Mouse (Mus musculus) kidney, adult 18-20 months (tissue): ENCODE measurements around the gene Pdgfra.

Experiments
- DNase-seq: peaks from one replicate; pipeline ENCODE4 v3.0.0; 2021

Gene Pdgfra

DNA sequence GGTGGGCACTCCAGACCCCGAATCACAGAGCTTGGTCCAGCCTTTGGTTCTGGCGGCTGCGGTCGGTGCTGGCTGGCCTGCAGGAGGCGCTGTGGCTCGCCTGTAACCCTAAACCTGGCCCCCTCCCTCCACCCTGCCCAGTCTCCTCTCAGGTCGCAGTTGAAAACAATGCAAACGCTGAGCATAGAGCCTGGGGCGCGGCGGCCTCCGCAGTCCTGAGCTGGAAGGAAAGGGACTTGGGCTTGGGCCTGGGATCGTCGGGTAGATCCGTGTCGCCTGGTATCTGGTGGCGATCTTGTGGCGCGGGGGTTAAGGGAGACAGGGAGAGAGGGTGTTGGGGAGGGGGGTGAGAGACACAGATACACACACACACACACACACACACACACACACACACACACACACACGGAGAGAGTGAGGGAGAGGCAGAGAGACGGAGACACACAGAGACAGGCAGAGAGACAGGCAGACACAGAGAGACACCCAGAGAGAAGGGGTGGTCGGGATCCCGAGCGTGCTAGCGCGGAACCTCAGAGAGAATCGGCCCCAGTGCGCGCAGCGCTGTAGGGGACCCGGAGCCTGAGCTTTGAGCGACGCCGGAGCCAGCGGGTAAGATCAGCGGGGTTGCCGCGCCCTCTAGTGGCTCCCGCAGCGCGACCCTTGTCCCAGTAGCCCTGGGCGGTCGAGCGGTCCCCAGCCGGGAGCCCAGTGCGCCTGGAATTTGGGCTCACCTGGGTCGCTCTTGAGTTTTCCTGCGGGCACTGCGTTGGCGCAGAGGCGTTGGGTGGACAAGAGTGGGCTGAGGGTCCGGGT, 3.9 kb downstream of the Pdgfra start:
- peak; percentile 86 for DNase-seq

DNA sequence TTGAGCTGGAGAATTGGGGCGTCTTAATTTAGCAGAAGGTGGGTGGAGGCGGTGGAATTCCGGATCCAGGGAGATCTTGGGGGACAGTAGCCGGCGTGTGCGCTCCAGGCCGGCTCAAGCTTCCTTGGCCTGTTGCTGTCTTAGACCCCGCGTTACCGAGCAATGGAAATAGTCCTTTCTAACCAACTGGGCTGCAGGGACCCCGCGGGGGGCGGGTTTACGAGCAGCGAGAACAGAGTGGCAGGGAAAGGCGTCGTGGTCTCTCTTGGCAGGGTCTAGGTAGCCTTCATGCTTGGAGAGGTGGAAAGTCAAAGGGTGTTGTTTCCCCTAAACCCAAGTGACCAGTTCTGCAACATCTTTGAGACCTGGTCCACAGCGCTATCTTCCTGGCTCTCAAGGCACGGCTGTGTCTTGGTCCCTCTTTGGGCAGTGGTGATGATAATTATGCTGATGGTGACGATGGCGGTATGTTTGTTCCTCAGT, 4.5 kb downstream of the Pdgfra start:
- peak; percentile 32 for DNase-seq

DNA sequence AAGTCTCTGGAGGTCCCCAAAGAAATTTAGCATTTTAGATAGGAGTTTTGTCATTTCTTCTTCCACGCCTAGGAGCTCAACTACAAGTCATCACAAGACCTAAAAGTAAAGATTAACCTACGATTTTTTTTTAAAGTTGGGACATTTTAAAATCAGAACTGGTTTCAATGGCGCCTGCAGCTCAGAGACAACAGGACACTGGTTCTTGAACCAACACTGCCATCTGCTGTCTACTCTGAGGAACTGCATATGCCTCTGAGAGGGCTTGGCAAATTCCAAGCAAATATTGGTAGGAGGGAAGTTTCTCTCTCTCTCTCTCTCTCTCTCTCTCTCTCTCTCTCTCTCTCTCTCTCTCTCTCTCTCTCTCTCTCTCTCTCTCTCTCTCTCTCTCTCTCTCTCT, 4.9 kb downstream of the Pdgfra start:
- peak; percentile 47 for DNase-seq

DNA sequence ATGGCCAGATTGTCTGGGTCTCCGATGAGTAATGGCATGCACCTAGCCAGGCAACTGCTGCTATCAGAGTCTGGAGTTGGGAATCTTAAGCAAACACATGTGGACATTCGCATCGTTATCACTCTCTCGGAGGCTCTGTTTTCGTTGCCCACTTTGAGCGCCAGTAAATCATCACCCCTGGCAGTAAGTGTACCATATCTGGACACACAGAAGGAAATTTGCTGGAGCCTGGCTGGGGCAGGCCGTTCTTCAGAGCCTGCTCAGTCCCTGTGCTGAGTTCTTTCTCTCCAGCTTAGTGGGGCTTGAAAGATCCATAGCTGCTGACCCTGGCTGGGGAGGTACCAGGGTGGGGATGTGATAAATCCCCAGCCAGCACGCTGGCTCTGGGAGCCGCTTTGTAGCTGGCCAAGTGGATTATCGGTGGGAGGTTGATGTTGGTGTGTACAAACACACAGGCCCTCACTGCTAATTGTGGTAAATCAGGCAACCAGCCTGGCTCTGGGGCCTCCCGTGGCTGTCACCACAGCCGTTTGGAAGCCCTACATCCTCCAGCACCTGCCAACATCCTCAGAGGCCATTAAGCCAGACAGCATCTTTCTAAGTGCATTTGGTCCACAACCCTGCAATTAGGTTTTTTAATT, 8.6 kb downstream of the Pdgfra start:
- no peak for DNase-seq

DNA sequence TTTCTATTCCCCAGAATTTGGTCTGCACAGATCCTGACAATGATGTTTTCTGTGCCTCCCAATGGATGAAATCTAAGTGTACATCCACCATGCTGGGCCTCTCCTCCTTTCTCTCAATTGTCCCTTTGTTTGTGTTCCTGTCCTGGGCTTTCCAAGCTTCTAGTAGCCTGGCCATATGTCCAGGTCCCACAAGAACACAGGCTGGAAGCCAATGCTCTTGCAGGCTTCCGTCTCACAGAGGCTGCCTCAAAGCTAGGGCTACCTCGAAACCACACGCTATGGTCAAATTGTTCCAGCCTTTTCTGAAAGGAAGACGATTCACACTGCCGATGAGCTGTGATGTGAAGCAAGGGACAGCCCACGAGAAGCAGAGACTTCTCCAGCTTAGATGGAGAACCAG, 9.5 kb downstream of the Pdgfra start:
- no peak for DNase-seq

DNA sequence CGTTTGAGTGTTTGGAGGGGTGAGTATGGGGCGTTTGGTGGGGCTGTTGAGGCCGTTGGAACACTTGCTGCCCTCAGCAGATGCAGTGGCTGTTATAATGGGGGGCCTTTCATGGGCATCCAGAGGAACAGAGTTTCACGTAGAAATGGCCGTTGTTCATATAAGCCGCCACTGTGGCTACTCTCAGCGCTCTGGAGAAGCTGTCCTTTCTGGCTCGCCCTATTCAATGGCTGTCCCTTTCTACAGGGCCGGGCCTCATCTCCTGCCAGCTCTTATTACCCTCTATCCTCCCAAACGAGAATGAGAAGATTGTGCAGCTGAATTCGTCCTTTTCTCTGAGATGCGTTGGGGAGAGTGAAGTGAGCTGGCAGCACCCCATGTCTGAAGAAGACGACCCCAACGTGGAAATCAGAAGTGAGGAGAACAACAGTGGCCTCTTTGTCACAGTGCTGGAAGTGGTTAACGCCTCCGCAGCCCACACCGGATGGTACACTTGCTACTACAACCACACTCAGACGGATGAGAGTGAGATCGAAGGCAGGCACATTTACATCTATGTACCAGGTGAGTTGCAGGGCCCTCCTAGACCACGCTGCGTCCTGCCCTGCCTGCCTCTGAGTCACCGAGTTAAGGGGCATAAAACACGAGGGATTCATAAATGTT, 11.3 kb downstream of the Pdgfra start:
- no peak for DNase-seq

DNA sequence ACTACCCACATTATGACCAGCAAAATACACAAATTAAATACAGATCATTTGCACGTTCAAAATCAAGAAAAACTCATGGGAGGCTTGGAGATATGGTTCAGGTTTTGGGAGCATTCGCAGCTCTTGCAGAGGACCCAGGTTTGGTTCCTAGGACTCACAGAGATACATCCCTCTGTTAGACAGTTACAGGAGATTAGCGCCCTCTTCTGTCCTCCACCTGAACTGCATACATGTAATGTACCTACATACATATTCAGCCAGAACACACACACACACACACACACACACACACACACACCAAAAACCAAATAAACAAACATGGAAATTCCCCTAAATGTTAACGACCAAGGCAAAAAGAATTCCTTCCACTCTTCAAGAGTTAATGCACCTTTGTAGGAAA, 12.6 kb downstream of the Pdgfra start:
- no peak for DNase-seq

DNA sequence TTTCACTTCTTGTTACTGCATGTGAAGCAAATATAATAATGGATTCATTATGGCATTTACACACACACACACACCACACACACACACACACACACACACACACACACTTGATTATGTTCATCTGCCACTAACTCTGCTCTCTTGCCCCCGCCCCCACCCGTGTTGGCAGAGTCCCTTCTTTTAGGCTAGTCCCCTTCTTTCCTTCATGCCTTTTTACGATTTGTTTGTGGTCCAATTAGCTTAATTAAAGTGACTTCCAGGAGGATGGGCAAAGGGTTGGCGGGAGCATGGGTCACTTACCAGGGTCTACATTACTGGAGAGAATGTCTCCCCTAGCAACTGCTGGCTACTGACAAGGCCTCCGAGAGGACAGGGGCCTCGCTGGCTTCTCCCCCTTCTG, 17.7 kb downstream of the Pdgfra start:
- no peak for DNase-seq

DNA sequence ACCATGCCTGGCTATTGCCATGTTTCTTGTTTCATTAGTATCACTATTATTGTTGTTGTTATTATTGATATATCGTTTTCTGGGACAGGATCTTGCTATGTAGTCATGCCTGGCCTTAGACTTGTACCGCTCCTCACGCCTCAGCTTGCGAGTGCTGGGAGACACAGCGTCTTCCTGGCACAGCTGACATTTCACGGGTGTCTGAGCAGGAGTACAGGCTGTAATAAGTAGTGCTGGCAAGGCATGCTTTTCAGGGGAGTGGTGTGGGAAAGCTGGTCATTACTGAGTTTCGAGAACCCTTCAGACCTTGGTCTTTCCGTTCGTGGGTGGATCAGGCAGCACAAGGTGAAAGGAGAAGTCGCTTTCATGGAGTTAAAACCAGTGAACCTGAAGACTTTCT, 19.8 kb downstream of the Pdgfra start:
- DNase-seq = no peak

DNA sequence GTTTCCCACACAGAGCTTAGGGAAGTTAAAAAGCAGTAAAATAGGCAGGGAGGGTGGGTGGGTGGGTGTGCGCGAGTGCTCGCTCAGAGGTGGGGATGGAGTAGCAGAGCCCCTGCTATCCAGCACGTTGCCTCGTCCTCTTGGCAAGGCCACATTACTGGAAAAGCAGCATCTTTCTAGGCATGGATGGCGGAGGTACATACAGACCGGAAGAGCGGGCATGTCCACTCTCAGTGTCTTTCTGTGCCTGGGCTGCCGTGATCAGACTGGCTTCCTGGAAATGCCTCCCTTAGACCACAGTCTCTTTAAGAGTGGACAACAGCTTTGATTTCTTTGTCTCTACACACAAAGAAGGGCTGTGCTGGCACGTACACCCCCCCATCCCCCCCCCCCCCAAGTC, 27.2 kb downstream of the Pdgfra start:
- no peak for DNase-seq

DNA sequence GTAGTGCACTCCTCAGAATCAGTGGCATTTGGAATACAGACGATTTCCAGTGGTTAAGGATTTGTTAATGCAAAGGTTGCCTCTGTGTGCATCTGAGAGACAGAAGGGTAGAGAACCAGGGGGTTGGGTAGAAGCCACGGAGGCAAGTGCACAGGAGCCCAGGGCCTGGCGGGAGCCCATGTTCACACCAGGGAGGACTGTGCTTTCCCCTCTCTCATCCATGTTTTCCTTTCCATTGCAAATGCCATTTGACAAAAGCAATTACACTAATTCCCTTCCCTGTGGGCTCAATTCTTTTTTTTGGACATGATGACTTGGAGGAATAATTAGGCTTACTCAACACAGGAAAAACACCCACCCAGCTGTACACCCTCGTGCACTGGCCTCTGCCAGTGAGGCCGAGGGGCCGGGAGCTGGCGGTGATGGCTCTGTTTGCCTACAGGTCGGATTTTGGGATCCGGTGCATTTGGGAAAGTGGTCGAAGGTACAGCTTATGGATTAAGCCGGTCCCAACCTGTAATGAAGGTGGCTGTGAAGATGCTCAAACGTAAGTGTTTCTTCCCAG, 27.7 kb downstream of the Pdgfra start:
- no peak for DNase-seq

DNA sequence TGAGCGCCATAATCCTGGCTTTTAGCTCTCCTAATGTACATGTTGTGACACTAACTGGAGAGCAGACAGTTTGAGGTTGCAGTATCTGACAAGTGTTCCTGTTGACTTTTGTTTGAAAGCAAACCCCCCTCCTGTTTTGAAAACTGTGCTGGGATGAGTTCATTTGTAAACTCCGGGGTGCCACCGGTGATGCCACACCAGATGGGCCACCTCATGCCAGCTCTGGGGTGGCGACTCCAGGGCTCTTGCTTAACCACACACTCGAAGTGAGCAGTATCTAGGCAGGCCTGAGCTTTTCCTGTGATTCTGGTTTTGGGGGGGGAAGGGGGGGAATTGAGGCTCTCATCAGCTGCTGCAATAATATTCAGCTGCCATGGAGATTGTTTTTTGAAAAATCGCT, 31.6 kb downstream of the Pdgfra start:
- no peak for DNase-seq

DNA sequence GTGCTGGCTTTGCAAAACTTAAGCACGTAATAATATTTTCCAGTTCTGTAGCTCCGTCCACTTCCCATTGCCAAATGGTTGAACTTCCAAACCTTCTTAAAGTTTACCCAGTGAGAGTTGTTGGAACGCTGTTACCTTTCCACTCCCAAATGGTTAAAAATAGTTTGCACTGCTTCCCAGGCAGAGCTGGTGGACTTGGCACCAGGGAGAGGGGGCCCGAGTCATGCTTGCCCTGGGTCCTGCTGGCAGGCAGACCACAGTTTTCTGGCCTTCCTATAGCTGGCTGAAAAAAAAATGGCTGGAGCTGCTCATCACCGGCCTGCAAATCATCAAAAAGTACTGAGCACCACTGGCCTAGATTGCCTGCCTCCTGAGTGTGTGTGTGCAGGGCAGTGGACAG, 32.0 kb downstream of the Pdgfra start:
- no peak for DNase-seq

DNA sequence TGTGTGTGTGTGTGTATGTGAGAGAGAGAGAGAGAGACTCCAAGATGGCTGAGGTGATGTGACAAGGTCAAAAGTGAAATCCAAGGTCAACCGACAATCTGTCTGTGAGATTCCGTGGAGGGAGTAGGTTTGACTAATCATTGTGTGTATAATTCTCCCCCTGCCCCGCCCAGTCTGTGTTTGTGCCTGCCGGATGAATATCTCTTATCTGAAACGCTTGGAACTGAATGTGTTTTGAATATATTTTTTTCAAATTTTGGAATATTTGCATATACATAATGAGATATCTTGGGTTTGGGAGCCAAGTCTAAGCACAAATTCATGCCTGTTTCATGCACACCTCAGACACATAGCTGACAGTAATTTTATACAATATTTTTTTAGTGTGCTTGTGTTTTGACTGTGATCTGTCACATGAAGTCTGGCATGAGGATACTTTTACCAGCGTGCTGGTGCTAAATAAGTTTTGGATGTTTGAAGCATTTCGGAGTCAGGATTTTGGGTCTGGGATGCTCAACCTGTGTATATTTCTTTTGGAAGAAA, 32.7 kb downstream of the Pdgfra start:
- no peak for DNase-seq

DNA sequence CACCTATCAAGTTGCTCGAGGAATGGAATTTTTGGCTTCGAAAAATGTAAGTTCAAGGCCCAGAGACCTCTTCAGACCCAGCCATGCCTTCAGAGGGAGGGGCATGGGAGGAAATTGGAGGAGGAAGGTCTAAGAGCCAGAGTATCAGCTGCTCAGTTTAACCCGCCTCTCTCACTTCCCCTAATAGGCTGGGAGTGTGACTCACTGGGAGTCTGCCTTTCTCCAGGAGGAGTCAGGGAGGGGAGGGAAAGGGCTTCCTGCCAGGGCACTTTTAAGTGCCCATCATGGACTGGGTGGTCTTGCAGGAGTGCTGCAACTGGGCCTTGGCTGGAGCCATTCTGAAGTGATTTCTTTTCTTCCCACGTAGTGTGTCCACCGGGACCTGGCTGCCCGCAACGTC, 33.5 kb downstream of the Pdgfra start:
- DNase-seq = no peak

DNA sequence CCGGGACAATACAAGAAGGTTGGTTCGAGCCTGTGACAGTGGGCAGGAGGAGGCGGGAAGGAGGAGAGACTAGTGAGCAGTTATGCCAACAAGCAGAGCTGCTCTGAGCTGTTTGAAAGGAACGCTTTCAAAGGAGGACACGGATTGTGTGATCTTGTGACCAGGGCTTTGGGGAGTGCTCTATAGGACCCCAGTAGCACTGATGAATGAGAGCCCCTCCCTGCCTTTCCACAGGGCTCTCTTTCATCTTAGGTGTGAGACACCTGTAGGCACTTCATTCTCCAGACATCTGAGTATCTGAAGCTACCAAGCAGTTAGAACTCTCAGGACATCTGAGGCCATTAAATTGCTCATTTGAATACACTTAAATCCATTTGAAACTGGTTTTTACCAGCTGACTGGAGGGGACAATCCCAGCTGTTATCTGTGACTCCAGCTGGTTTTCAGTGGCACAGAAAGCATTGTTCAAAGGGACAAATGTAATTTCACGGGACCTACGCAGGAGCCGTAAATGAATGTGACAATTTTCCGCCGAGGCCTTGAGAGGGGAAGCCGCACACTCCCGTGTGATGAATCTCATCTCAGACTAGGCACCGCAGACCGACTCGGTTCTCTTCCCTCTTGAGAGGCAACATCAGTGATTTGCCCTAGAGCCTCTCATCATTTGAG, 37.4 kb downstream of the Pdgfra start:
- DNase-seq = no peak

DNA sequence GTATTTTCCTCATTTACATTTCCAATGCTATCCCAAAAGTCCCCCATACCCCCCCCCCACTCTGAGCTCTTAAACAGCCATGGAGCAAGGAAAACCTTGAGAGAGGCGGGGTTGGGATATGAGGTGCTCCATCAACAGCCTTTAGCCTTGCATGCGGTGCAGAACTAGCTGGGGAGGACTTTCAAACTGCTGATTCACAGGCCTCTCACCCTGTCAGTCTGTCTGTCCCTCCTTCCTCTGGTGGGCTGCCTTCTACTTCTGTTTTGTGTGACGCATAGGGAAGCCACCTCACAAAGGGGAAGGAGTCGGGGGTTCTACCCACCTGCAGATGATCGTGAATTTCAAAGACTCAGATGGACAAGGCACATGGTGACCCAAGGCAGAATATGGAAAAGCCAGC, 41.0 kb downstream of the Pdgfra start:
- no peak for DNase-seq

DNA sequence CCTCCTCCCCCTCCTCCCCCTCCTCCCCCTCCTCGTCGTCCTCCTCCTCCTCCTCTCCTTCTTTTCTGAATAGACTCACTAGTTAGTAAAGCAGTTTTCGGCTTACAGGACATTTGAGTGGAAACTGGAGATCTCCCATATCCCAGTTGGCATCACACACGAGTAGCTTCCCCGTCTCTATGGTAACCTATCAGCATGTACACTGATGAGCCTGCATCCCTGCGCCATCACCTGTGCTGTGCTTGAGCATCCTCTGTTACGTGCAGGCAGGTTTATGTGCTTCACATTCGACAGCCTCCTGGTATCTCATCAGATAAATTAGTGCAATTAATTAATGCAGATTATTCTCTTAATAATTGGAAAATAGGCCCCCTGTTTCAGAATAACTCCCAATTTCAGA, 46.3 kb downstream of the Pdgfra start:
- DNase-seq = no peak

DNA sequence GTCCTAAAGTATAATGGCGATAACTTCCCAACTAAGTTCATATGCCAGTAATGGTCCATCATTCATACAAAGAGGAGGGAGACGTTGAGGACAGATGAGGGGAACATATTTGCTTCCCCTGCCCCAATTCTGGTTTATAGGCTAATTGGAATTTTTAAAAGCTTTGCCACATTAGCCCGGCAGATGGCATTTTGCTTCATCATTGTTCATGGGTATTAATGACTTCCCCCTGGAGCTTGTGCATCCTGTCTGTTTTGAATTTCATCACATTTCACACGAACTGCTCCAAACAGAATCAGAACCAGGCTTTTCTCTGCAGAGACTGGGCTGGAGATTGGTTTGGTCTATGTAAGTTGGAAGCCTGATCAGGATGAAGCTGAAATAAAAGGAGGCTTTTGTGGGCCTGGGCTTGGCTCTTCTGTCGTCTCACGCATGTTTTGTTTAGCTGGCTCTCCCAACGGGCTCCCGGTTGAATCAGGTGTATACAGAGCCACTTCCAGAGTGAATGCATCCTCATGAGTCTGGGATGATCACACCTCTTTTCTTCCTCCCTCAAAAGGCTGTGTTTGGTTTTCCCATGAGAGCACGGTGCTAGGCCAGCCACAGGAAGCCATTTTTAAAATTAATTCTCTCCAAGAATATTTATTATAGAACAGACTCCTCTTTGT, 47.7 kb downstream of the Pdgfra start:
- DNase-seq = no peak

DNA sequence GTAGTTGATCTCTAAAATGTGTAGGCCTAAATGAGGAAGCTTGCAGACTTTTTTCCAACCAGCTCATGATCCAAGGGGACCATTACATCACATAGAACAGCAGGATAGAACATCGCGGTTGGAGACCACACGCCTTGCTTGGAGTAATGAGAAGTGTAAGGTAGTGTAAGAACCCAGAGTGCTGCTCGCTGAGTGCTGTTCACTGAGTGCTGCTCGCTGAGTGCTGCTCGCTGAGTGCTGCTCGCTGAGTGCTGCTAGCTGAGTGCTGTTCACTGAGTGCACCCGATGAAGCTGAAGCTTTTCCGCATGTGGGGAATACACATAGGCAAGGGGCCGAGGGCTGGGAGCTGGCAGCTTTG, 48.3 kb downstream of the Pdgfra start:
- no peak for DNase-seq

DNA sequence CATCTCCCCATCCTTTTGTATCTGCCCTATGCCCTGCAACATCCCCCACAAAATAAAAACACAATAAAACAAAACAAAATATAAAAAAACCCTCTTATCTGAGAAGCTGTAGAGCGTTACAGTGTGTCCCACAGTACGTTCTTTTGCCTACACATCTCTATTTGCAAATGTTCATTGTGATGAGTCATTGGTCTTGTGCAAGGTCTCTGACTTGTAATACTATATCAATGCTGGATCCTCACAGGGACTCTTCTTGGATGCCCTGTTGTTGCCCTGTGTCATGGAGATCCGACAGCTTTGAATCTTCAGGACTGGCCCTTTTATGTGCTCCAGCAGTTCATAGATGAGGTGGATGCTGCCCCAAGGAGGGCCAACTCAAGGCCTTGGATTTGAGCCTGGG, 55.8 kb downstream of the Pdgfra start:
- DNase-seq = no peak

DNA sequence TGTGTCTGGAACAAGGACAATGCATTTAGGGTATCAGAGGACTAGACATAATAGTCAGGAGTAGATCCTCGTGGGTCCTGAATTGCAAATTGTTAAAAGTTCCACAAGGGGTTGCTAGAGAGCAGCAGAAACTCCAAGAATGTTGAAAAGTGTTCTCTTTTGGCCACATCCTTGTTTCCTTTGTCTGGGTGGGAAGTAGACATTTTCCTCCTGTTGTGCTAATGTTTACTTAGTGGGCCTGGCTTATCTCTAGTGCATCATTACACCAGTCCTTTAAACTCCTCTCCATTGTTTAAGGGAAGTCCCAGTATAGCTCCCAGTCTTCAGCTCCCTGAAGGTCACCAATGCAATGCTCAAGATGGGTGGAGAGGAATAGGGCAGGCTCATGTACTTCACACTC, 57.9 kb downstream of the Pdgfra start:
- DNase-seq = no peak
